Mouse (Mus musculus) cerebellum, adult 9-11 months (tissue): ENCODE data around the gene Moxd1.

Experiments
- DNase-seq: peaks from one replicate; pipeline ENCODE4 v3.0.0; 2022

The Moxd1 gene

GRCm38 (mm10) chr10:24223449-24224143 lies at the start of gene Moxd1:
Gene Moxd1 (plus strand): TSS chr10:24223517.
- no peak for DNase-seq

GRCm38 (mm10) chr10:24190392-24190791 lies 32.9 kb upstream of the Moxd1 start:
- DNase-seq: no peak

- DNase-seq: no peak
These were observed 31.3 kb upstream of the Moxd1 start for GRCm38 (mm10) chr10:24191977-24192376.

GRCm38 (mm10) chr10:24199303-24199702 lies 24.0 kb upstream of the Moxd1 start:
- DNase-seq: no peak

GRCm38 (mm10) chr10:24200099-24200498 lies 23.2 kb upstream of the Moxd1 start:
- no peak for DNase-seq

GRCm38 (mm10) chr10:24210075-24210474 lies 13.2 kb upstream of the Moxd1 start:
- DNase-seq: no peak

GRCm38 (mm10) chr10:24213297-24213696 lies 10.0 kb upstream of the Moxd1 start:
- no peak for DNase-seq

GRCm38 (mm10) chr10:24217558-24218268 lies 5.6 kb upstream of the Moxd1 start:
- DNase-seq: no peak

GRCm38 (mm10) chr10:24220931-24221330 lies 2.4 kb upstream of the Moxd1 start:
- no peak for DNase-seq

GRCm38 (mm10) chr10:24222911-24223310 lies 406 bp upstream of the Moxd1 start:
- no peak for DNase-seq

- DNase-seq: no peak
These were observed 1.3 kb downstream of the Moxd1 start for GRCm38 (mm10) chr10:24224591-24224990.

GRCm38 (mm10) chr10:24228318-24229183 lies 5.2 kb downstream of the Moxd1 start:
- no peak for DNase-seq

- DNase-seq: no peak
These were observed 9.0 kb downstream of the Moxd1 start for GRCm38 (mm10) chr10:24232281-24232680.

- no peak for DNase-seq
These were observed 12.3 kb downstream of the Moxd1 start for GRCm38 (mm10) chr10:24235426-24236283.

- no peak for DNase-seq
These were observed 23.5 kb downstream of the Moxd1 start for GRCm38 (mm10) chr10:24246815-24247214.

- no peak for DNase-seq
These were observed 24.8 kb downstream of the Moxd1 start for GRCm38 (mm10) chr10:24248116-24248515.

- DNase-seq: no peak
These were observed 28.3 kb downstream of the Moxd1 start for GRCm38 (mm10) chr10:24251631-24252030.

- DNase-seq: no peak
These were observed 34.8 kb downstream of the Moxd1 start for GRCm38 (mm10) chr10:24258150-24258549.

- no peak for DNase-seq
These were observed 35.6 kb downstream of the Moxd1 start for GRCm38 (mm10) chr10:24258885-24259284.

- DNase-seq: no peak
These were observed 36.7 kb downstream of the Moxd1 start for GRCm38 (mm10) chr10:24259794-24260590.

GRCm38 (mm10) chr10:24267520-24267919 lies 44.2 kb downstream of the Moxd1 start:
- DNase-seq: no peak
